Mouse (Mus musculus) cerebellum, adult 2 months (tissue): ENCODE results near the gene Tulp1.

Experiments
- CTCF ChIP-seq: fragments of 200-500 bp; IDR thresholded peaks from 2 replicates; pipeline ENCODE4 v1.5.1; 2011; ENCODE audit warnings: low read depth, mild to moderate bottlenecking, control low read depth, low read length, moderate library complexity, borderline replicate concordance; ENCODE audit not compliant: insufficient read depth
- POLR2A ChIP-seq: fragments of 200-500 bp; IDR thresholded peaks from 2 replicates; pipeline ENCODE4 v1.6.1; 2011; ENCODE audit warnings: low read length, control low read depth, borderline replicate concordance; ENCODE audit not compliant: insufficient read depth

DNA sequence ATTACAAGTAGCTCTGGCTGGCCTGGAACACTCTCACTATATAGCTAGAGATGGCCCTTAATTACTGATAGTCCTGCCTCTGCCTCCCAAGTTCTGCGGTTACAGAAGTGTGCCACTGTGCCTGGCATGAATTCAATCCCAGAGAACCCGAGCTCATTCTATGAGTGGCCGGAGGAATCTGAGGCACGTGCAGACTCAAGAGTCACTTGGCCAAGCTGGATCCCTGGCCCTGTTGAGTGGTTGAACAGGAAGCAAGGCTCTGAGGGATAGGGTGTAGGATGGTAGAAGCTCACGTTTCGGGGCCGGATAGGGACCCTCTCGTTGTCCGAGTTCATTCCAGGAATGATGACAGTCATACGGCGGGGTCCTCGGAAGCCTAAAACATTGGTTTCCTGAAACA lies 9.2 kb downstream of the Tulp1 start:
- no peak for TF ChIP-seq CTCF
- TF ChIP-seq POLR2A, result no peak
